Mouse (Mus musculus): ENCODE measurements around the gene Rad51b.

Gene Rad51b

GRCm38 (mm10) chr12:79330571-79330970, 33.5 kb downstream of the Rad51b start:
- DNase-seq (ENCODE audit: low read depth, low spot score): no peak

GRCm38 (mm10) chr12:79331722-79332121, 34.6 kb downstream of the Rad51b start:
- no peak for DNase-seq (ENCODE audit: low read depth, low spot score)

GRCm38 (mm10) chr12:79338791-79339190, 41.7 kb downstream of the Rad51b start:
- no peak for DNase-seq (ENCODE audit: low read depth, low spot score)

- no peak for DNase-seq (ENCODE audit: low read depth, low spot score)
These were observed 43.4 kb downstream of the Rad51b start for GRCm38 (mm10) chr12:79340513-79340912.

GRCm38 (mm10) chr12:79341291-79341845, 44.3 kb downstream of the Rad51b start:
- no peak for DNase-seq (ENCODE audit: low read depth, low spot score)

- no peak for DNase-seq (ENCODE audit: low read depth, low spot score)
These were observed 49.2 kb downstream of the Rad51b start for GRCm38 (mm10) chr12:79346198-79346733.

- DNase-seq (ENCODE audit: low read depth, low spot score): peak; percentile 86
These were observed 50.6 kb downstream of the Rad51b start for GRCm38 (mm10) chr12:79347643-79348042.

GRCm38 (mm10) chr12:79351461-79351860, 54.4 kb downstream of the Rad51b start:
- DNase-seq (ENCODE audit: low read depth, low spot score): no peak

- no peak for DNase-seq (ENCODE audit: low read depth, low spot score)
These were observed 55.1 kb downstream of the Rad51b start for GRCm38 (mm10) chr12:79352086-79352741.

- no peak for DNase-seq (ENCODE audit: low read depth, low spot score)
These were observed 55.6 kb downstream of the Rad51b start for GRCm38 (mm10) chr12:79352742-79353114.

- no peak for DNase-seq (ENCODE audit: low read depth, low spot score)
These were observed 56.3 kb downstream of the Rad51b start for GRCm38 (mm10) chr12:79353356-79353755.

GRCm38 (mm10) chr12:79354621-79355020, 57.5 kb downstream of the Rad51b start:
- no peak for DNase-seq (ENCODE audit: low read depth, low spot score)

- no peak for DNase-seq (ENCODE audit: low read depth, low spot score)
These were observed 59.1 kb downstream of the Rad51b start for GRCm38 (mm10) chr12:79356138-79356537.

- DNase-seq (ENCODE audit: low read depth, low spot score): no peak
These were observed 60.5 kb downstream of the Rad51b start for GRCm38 (mm10) chr12:79357631-79358030.

- peak; percentile 88 for DNase-seq (ENCODE audit: low read depth, low spot score)
These were observed 61.6 kb downstream of the Rad51b start for GRCm38 (mm10) chr12:79358613-79359218.

- no peak for DNase-seq (ENCODE audit: low read depth, low spot score)
These were observed 62.3 kb downstream of the Rad51b start for GRCm38 (mm10) chr12:79359404-79359803.

GRCm38 (mm10) chr12:79362219-79362618, 65.1 kb downstream of the Rad51b start:
- peak; percentile 51 for DNase-seq (ENCODE audit: low read depth, low spot score)

- DNase-seq (ENCODE audit: low read depth, low spot score): no peak
These were observed 67.2 kb downstream of the Rad51b start for GRCm38 (mm10) chr12:79364284-79364683.

GRCm38 (mm10) chr12:79368818-79369217, 71.7 kb downstream of the Rad51b start:
- no peak for DNase-seq (ENCODE audit: low read depth, low spot score)

GRCm38 (mm10) chr12:79369512-79370165, 72.6 kb downstream of the Rad51b start:
- DNase-seq (ENCODE audit: low read depth, low spot score): no peak

- no peak for DNase-seq (ENCODE audit: low read depth, low spot score)
These were observed 75.6 kb downstream of the Rad51b start for GRCm38 (mm10) chr12:79372697-79373096.

- DNase-seq (ENCODE audit: low read depth, low spot score): no peak
These were observed 80.3 kb downstream of the Rad51b start for GRCm38 (mm10) chr12:79377378-79377777.
